Mouse (Mus musculus): ENCODE results near the gene Porcn.

DNA sequence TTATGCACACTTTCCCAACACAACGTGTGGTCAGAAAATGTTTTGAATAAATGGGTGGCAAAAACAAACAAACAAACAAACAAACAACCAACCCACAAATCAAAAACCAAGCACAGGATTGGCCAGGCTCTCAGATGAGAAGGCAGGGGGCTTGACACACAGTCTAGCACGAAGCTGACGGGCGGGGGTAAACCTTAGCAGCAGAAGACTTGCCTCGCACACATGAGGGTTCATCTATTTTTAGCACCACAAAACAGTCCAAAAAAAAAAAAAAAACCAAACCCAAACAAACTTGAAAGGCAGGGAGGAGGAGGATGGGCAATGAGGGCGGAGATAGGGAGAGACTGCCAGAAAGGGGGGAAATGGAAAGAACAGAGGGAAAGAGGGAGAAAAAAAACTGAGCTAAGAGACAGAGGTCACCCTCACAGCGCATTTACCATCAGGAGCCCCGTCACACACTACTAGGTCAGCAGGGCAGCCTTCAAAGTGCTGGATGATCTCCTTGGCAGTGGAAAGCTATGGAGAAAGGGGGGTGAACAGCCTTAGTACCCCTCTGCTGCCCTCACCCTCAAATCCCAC lies 42.3 kb upstream of the Porcn start:
- TF ChIP-seq CTCF (IDR thresholded peaks at IDR 0.05; ENCODE audit: control insufficient read depth, insufficient read depth, insufficient read length) (no peak), CEBPB (IDR thresholded peaks at IDR 0.05; ENCODE audit: low read depth) (no peak), USF1 (IDR thresholded peaks at IDR 0.05; ENCODE audit: low read depth) (no peak), MAX (IDR thresholded peaks at IDR 0.05) (no peak), FOSL1 (IDR thresholded peaks at IDR 0.05; ENCODE audit: insufficient read depth, low read length, poor library complexity, severe bottlenecking) (no peak)

Measured in C2C12 (cell line).